Mouse (Mus musculus): ENCODE measurements at regions not wholly inside any gene's neighbourhood (a gene's known extent, or its start where the extent isn't known, plus 50 kb on each side); places are given as distances from the start of the nearest gene placed in this dataset.
"Not testable (repeated sequence)": the region's sequence is repeated elsewhere in the genome, so short reads cannot be mapped to it uniquely, and the experiment has no call there.

GRCm38 (mm10) chr9:84461441-84461840 is 536.5 kb downstream of the Bckdhb start:
- DNase-seq (ENCODE audit: low read depth, low spot score) = no peak

GRCm38 (mm10) chr9:84466741-84467140 is 541.8 kb downstream of the Bckdhb start:
- peak; percentile 25 for DNase-seq (ENCODE audit: low read depth, low spot score)

- no peak for DNase-seq (ENCODE audit: low read depth, low spot score)
Measured at GRCm38 (mm10) chr9:84472696-84473095, 547.8 kb downstream of the Bckdhb start.

GRCm38 (mm10) chr9:84475906-84476305 is 551.0 kb downstream of the Bckdhb start:
- DNase-seq (ENCODE audit: low read depth, low spot score) = no peak

- no peak for DNase-seq (ENCODE audit: low read depth, low spot score)
Measured at GRCm38 (mm10) chr9:84499507-84499906, 574.6 kb downstream of the Bckdhb start.

GRCm38 (mm10) chr9:84502981-84503380 is 578.0 kb downstream of the Bckdhb start:
- not testable (repeated sequence) for DNase-seq (ENCODE audit: low read depth, low spot score)

GRCm38 (mm10) chr9:84517064-84517463 is 592.1 kb downstream of the Bckdhb start:
- DNase-seq (ENCODE audit: low read depth, low spot score) = no peak

GRCm38 (mm10) chr9:84545431-84545830 is 620.5 kb downstream of the Bckdhb start:
- no peak for DNase-seq (ENCODE audit: low read depth, low spot score)

- DNase-seq (ENCODE audit: low read depth, low spot score) = no peak
Measured at GRCm38 (mm10) chr9:84548012-84548660, 623.2 kb downstream of the Bckdhb start.

- DNase-seq (ENCODE audit: low read depth, low spot score) = no peak
Measured at GRCm38 (mm10) chr9:84555237-84555636, 630.3 kb downstream of the Bckdhb start.

GRCm38 (mm10) chr9:84556261-84556844 is 631.4 kb downstream of the Bckdhb start:
- no peak for DNase-seq (ENCODE audit: low read depth, low spot score)

GRCm38 (mm10) chr9:84558346-84558745 is 633.4 kb downstream of the Bckdhb start:
- no peak for DNase-seq (ENCODE audit: low read depth, low spot score)

- DNase-seq (ENCODE audit: low read depth, low spot score) = no peak
Measured at GRCm38 (mm10) chr9:84569533-84569932, 644.6 kb downstream of the Bckdhb start.

- no peak for DNase-seq (ENCODE audit: low read depth, low spot score)
Measured at GRCm38 (mm10) chr9:84577781-84578180, 652.8 kb downstream of the Bckdhb start.

GRCm38 (mm10) chr9:84587791-84588190 is 662.8 kb downstream of the Bckdhb start:
- no peak for DNase-seq (ENCODE audit: low read depth, low spot score)

- no peak for DNase-seq (ENCODE audit: low read depth, low spot score)
Measured at GRCm38 (mm10) chr9:84594724-84595123, 669.8 kb downstream of the Bckdhb start.
